Mouse (Mus musculus) intestine, postnatal 0 days (tissue): Measurements from ENCODE around the gene Dcaf8. TPM values are rescaled to one million over a fixed set of nuclear protein-coding genes. Genes with fewer than 3 reads are reported as not detected.

Experiments
- ATAC-seq: fragments of 200-750 bp; cut with Nextera tagmentation; 2 replicates; pipeline ENCODE4 v1.8.0; 2017; ENCODE audit warnings: mild to moderate bottlenecking, moderate TSS enrichment, moderate library complexity
- H3K27ac ChIP-seq: fragments of 300-500 bp; sonication (generic); 2 replicates; pipeline ENCODE4 v1.5.1; 2014; ENCODE audit warnings: mild to moderate bottlenecking, low read depth, low read length, moderate library complexity
- H3K27me3 ChIP-seq: fragments of 300-500 bp; sonication (generic); replicated peaks from 2 replicates; pipeline ENCODE4 v1.6.1; 2014; ENCODE audit warnings: low read length, mixed read lengths; ENCODE audit not compliant: control insufficient read depth, insufficient read depth
- H3K36me3 ChIP-seq: fragments of 300-500 bp; sonication (generic); 2 replicates; pipeline ENCODE4 v1.6.1; 2014; ENCODE audit warnings: mild to moderate bottlenecking, moderate library complexity; ENCODE audit not compliant: control insufficient read depth, insufficient read depth
- H3K4me1 ChIP-seq: fragments of 300-500 bp; sonication (generic); replicated peaks from 2 replicates; pipeline ENCODE4 v1.6.1; 2014; ENCODE audit warnings: antibody characterized with exemption, low read length, mixed read lengths; ENCODE audit not compliant: control insufficient read depth, insufficient read depth
- H3K4me2 ChIP-seq: fragments of 300-500 bp; sonication (generic); replicated peaks from 2 replicates; pipeline ENCODE4 v1.6.1; 2014; ENCODE audit warnings: low read depth, mild to moderate bottlenecking, moderate library complexity
- H3K4me3 ChIP-seq: fragments of 300-500 bp; sonication (generic); 2 replicates; pipeline ENCODE4 v1.5.1; 2014; ENCODE audit warnings: low read depth, low read length
- H3K9ac ChIP-seq: fragments of 300-500 bp; sonication (generic); 2 replicates; pipeline ENCODE4 v1.6.1; 2014; ENCODE audit warnings: mild to moderate bottlenecking, low read depth, low read length
- H3K9me3 ChIP-seq: fragments of 300-500 bp; sonication (generic); 2 replicates; pipeline ENCODE4 v1.6.1; 2016; ENCODE audit warnings: mixed run types; ENCODE audit not compliant: control insufficient read depth
- CTCF ChIP-seq: sonication (generic); IDR thresholded peaks from 2 replicates; pipeline ENCODE4 v1.5.1; 2016; ENCODE audit warnings: low read depth, mild to moderate bottlenecking, control low read depth, antibody characterized with exemption, moderate library complexity
- WGBS: fragments of 180-500 bp; shearing (Covaris S2); extraction: QIAGEN DNeasy Blood & Tissue Kit; methylation state at CpG from one replicate; pipeline ENCODE4 v1.1.7; 2014; 5-methylcytosine and 5-hydroxymethylcytosine counted together
- polyA plus RNA-seq: library from polyadenylated mRNA; unstranded; fragments of >200 nt; fragmentation: Nextera tagmentation; extraction: Ambion mirVana; gene quantifications from 2 replicates; pipeline ENCODE4 v1.2.1, GENCODE M21; 2015

Gene Dcaf8
- polyA plus RNA-seq, 1 experiment from 2014 or later = 48.6 TPM

GRCm38 (mm10) chr1:172155518-172155917, 7.6 kb downstream of the Dcaf8 start:
- 88% methylated on average over 3 of the region's 3 CpGs for WGBS

GRCm38 (mm10) chr1:172159970-172160369, 12.1 kb downstream of the Dcaf8 start:
- no peak overlapping the region for H3K4me2 ChIP-seq
- no peak for ATAC-seq
- no peaks in the 10 kb centered on the region for H3K27me3 ChIP-seq
- 6% methylated on average over 4 of the region's 4 CpGs for WGBS
- peaks cover 9% of the 10 kb centered on the region for H3K36me3 ChIP-seq
- TF ChIP-seq CTCF = no peak
- H3K4me3 ChIP-seq = no peak overlapping the region
- H3K9me3 ChIP-seq = no peaks in the 10 kb centered on the region
- no peaks in the 10 kb centered on the region; the same call in 1 of the 2 replicates for H3K4me1 ChIP-seq
- H3K9ac ChIP-seq = no peak overlapping the region
- no peak overlapping the region for H3K27ac ChIP-seq

More at GRCm38 (mm10) chr1:172155518-172155917, 7.6 kb downstream of the Dcaf8 start:
- Histone ChIP-seq H3K9ac (no peak overlapping the region), H3K27ac (no peak overlapping the region), H3K9me3 (no peaks in the 10 kb centered on the region), H3K4me2 (no peak overlapping the region), H3K4me3 (no peak overlapping the region), H3K36me3 (peaks cover 34% of the 10 kb centered on the region), H3K4me1 (no peaks in the 10 kb centered on the region), H3K27me3 (no peaks in the 10 kb centered on the region)
- TF ChIP-seq CTCF = no peak
- no peak for ATAC-seq

GRCm38 (mm10) chr1:172160508-172160907, 12.6 kb downstream of the Dcaf8 start:
- Histone ChIP-seq H3K4me3 (no peak overlapping the region), H3K4me2 (no peak overlapping the region), H3K36me3 (peaks cover 10% of the 10 kb centered on the region), H3K27me3 (no peaks in the 10 kb centered on the region), H3K4me1 (no peaks in the 10 kb centered on the region; the same call in 1 of the 2 replicates), H3K9me3 (no peaks in the 10 kb centered on the region), H3K27ac (no peak overlapping the region), H3K9ac (no peak overlapping the region)
- TF ChIP-seq CTCF = no peak
- no peak for ATAC-seq

- WGBS = 97% methylated on average over 1 of the region's 1 CpGs
- no peak overlapping the region for H3K4me2 ChIP-seq
- H3K4me1 ChIP-seq = no peaks in the 10 kb centered on the region; the same call in 1 of the 2 replicates
- H3K36me3 ChIP-seq = peaks cover 19% of the 10 kb centered on the region
- no peak overlapping the region for H3K9ac ChIP-seq
- peak; percentile 69 for TF ChIP-seq CTCF
- ATAC-seq = no peak
- no peaks in the 10 kb centered on the region for H3K9me3 ChIP-seq
- H3K4me3 ChIP-seq = no peak overlapping the region
- H3K27ac ChIP-seq = no peak overlapping the region
- no peaks in the 10 kb centered on the region for H3K27me3 ChIP-seq
Measured at GRCm38 (mm10) chr1:172162009-172162408, 14.1 kb downstream of the Dcaf8 start.

GRCm38 (mm10) chr1:172162959-172163358, 15.1 kb downstream of the Dcaf8 start:
- no peak overlapping the region for H3K4me2 ChIP-seq
- H3K36me3 ChIP-seq = peaks cover 25% of the 10 kb centered on the region
- H3K27me3 ChIP-seq = no peaks in the 10 kb centered on the region
- no peaks in the 10 kb centered on the region; the same call in 1 of the 2 replicates for H3K4me1 ChIP-seq
- H3K9me3 ChIP-seq = no peaks in the 10 kb centered on the region
- ATAC-seq = no peak
- no peak overlapping the region for H3K4me3 ChIP-seq
- no peak overlapping the region for H3K9ac ChIP-seq
- no peak overlapping the region for H3K27ac ChIP-seq
- TF ChIP-seq CTCF = no peak
- 67% methylated on average over 6 of the region's 6 CpGs for WGBS

- Histone ChIP-seq H3K27me3 (no peaks in the 10 kb centered on the region), H3K4me2 (no peak overlapping the region), H3K9me3 (no peaks in the 10 kb centered on the region), H3K4me1 (no peaks in the 10 kb centered on the region; the same call in 1 of the 2 replicates), H3K27ac (no peak overlapping the region), H3K36me3 (peaks cover 61% of the 10 kb centered on the region), H3K4me3 (no peak overlapping the region), H3K9ac (no peak overlapping the region)
- no peak for ATAC-seq
- no peak for TF ChIP-seq CTCF
- WGBS = 81% methylated on average over 5 of the region's 5 CpGs
Measured at GRCm38 (mm10) chr1:172167911-172168310, 20.0 kb downstream of the Dcaf8 start.

- TF ChIP-seq CTCF = no peak
- 96% methylated on average over 5 of the region's 5 CpGs for WGBS
- ATAC-seq = no peak
- H3K36me3 ChIP-seq = peaks cover 80% of the 10 kb centered on the region
- no peak overlapping the region for H3K9ac ChIP-seq
- H3K27me3 ChIP-seq = no peaks in the 10 kb centered on the region
- no peaks in the 10 kb centered on the region for H3K4me1 ChIP-seq
- H3K9me3 ChIP-seq = no peaks in the 10 kb centered on the region
- no peak overlapping the region for H3K4me3 ChIP-seq
- no peak overlapping the region for H3K4me2 ChIP-seq
- H3K27ac ChIP-seq = no peak overlapping the region
Measured at GRCm38 (mm10) chr1:172169809-172170208, 21.9 kb downstream of the Dcaf8 start.
